Mouse (Mus musculus): ENCODE data around the gene Hs3st3a1.

GRCm38 (mm10) chr11:64437721-64438120 lies 2.6 kb downstream of the Hs3st3a1 start:
- TF ChIP-seq CTCF (IDR thresholded peaks at IDR 0.05; ENCODE audit: borderline replicate concordance, insufficient read depth, low read length) = no peak
- no peak for TF ChIP-seq POLR2A (IDR thresholded peaks at IDR 0.05; ENCODE audit: low read depth, low read length)
